Mouse (Mus musculus): ENCODE data around the gene Sox3. TPM values are rescaled to one million over a fixed set of nuclear protein-coding genes. Genes with fewer than 3 reads are reported as not detected.

The Sox3 gene
- polyA plus RNA-seq (2012; rRNA removed) = not detected in 2 replicates

DNA sequence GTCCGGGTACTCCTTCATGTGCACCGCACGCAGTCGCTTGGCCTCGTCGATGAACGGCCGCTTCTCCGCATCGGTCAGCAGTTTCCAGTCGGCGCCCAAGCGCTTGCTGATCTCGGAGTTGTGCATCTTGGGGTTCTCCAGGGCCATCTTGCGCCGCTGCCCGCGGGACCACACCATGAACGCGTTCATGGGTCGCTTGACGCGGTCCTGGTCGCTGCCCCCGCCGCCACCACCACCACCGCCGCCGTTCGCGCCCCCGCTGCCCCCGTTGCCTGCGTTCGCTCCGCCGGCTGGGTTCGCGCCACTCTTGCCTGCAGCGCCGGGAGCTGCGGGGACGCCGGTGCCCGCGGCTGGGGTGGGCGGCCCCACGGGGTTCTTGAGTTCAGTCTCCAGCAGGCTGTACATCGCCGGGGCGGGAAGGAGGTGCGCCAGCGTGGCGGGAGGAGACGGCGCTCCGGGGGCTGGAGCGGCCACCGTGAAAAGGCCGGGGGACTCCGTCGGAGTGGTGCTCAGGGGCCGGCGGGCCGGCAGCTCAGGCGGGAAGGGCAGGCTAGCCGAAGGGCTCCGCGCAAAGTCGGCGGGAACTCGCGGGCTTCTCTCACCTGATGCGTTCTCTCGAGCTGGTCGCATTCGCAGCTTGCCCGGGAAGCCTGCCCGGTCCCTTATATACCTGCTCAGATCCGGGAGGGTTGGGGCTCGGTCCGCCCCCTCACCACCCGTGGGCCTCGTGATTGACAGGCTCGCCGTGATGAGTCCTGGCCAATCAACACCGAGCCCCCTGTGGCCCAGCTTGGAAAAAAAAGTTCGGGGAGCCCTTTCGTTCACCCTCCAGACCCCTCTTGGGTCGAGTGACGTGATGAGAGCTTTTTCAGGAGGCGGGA, at the start of gene Sox3:
Gene Sox3, minus strand, starts transcription at position 630 of the 881 bp plus-strand sequence.
- no peak for DNase-seq (ENCODE audit: low spot score)

- no peak for DNase-seq (ENCODE audit: low spot score)
Observed at GRCm38 (mm10) chrX:60940225-60940624, 47.0 kb upstream of the Sox3 start.

- DNase-seq (ENCODE audit: low spot score) = no peak
Observed at GRCm38 (mm10) chrX:60899546-60899945, 6.3 kb upstream of the Sox3 start.

- DNase-seq (ENCODE audit: low spot score) = no peak
Observed at GRCm38 (mm10) chrX:60898641-60899040, 5.4 kb upstream of the Sox3 start.

- no peak for DNase-seq (ENCODE audit: low spot score)
Observed at GRCm38 (mm10) chrX:60896296-60896695, 3.1 kb upstream of the Sox3 start.

DNA sequence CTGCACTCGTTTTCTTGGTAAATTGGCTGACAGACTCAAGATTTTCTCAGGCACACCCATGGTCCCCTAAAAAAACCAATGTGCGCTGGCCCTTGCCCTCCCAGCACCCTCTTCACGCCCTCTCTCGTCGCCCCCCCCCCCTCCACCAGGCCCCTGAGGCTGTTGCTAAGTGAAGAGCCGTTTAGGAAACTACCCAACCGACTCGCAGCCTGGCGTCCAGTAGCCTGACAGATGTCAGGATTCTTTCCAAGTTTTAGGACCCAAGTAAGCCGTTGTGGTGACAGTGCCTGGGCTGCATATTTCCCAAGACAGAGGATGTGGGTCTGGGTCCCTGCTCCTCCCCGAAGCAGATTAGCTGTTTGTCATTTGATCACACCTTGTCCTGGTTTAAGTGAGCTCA, 2.2 kb upstream of the Sox3 start:
- DNase-seq (ENCODE audit: low spot score) = no peak

- no peak for DNase-seq (ENCODE audit: low spot score)
Observed at GRCm38 (mm10) chrX:60893720-60894543, 702 bp upstream of the Sox3 start.

DNA sequence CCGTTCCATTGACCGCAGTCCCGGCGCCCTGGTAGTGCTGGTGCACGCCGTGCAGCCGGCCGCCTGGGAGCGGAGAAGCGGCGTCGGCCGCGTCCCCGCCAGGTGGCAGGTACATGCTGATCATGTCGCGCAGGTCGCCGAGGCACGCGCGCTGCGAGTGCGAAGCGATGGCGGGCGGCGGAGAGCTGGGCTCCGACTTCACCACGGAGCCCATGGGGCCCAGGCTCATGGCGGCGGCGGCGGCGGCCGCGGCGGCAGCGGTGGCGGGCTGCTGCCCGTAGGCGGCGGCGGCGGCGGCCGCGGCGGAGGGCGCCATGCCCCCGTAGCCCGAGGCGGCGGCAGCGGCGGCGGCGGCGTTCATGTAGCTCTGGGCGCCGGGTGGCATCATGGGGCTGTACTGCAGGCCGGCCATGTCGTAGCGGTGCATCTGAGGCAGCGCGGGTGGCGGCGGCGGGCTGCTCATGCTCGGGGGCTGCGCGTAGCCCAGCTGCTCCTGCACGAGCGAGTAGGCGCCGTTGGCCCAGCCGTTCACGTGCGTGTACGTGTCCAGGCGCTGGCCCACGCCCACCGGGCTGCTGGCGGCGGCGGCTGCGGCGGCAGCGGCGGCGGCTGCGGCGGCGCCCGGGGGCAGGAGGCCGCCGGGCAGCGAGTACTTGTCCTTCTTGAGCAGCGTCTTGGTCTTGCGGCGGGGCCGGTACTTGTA, 981 bp downstream of the Sox3 start:
- no peak for DNase-seq (ENCODE audit: low spot score)

GRCm38 (mm10) chrX:60891329-60892095, 1.7 kb downstream of the Sox3 start:
- no peak for DNase-seq (ENCODE audit: low spot score)

DNA sequence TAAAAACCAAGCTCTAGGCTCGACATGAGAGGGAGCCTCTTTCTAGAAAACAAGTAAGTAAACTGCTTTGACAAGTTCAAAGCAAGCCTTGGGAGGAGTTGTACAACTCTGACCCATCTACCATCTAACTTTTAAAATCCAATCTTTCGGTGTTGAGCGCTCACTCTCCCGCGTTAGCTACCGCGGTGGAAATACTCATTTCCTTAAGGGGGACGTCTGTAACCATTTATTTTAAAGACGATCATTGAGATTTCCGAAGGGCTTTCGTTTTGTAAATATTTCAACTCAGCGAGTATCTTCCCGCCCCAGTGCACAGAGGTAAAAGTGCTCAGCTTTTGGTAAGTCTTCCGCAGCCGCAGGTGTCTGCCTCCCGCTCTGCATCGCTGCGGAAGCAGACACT, 2.6 kb downstream of the Sox3 start:
- DNase-seq (ENCODE audit: low spot score) = no peak

GRCm38 (mm10) chrX:60889956-60890485, 3.2 kb downstream of the Sox3 start:
- DNase-seq (ENCODE audit: low spot score) = no peak
